Mouse (Mus musculus): ENCODE measurements around the gene Olfr1312. TPM values are rescaled to one million over a fixed set of nuclear protein-coding genes. Genes with fewer than 3 reads are reported as not detected.
"Not testable (repeated sequence)": the region's sequence is repeated elsewhere in the genome, so short reads cannot be mapped to it uniquely, and the experiment has no call there.

Olfr1312 gene
- not detected for total RNA-seq (2021)

DNA sequence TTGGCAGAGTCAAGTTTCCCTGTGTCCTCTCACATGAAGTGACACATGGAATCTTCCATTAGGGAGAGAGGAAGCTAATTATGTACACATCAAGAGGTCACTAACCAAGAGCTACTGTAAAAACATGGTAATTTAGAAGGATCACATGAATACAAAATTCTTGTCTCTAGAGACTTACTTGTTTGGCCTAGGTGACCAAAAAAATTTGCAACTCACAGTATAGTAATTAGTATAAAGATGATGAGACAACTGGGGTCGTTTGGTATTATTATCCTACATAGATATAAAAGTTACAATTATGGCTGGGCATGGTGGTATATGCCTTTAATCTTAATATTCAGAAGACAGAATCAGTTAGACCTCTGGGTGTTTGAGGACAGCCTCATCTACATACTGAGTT lies at the start of gene Olfr1312:
Gene Olfr1312 (minus strand): TSS at position 101 of the 400 bp plus-strand sequence.
- DNase-seq (ENCODE audit: extremely low spot score in 1 of 2, low spot score in 1 of 2) = no peak

DNA sequence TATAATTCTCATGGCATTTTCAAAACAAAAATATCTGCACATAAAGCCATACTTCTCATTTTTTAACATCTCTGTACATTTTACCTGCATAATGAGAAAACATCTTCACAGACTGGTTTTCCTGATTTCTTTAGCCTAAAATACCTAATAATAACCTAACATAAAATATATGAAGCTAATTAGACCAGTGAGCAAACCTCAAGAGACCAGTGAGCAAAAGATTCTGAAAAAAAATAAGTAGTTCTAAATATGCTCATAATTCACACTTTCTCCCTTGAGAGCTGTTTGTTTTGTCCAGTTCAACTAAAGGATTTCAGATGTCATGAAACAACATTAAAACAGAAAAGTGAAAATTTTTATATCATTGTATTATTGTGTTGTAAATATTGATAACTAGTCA lies 46.6 kb upstream of the Olfr1312 start, which contains the start of gene Olfr1314:
Gene Olfr1314 (minus strand): TSS at position 101 of the 400 bp plus-strand sequence.
- no peak for DNase-seq (ENCODE audit: extremely low spot score in 1 of 2, low spot score in 1 of 2)

DNA sequence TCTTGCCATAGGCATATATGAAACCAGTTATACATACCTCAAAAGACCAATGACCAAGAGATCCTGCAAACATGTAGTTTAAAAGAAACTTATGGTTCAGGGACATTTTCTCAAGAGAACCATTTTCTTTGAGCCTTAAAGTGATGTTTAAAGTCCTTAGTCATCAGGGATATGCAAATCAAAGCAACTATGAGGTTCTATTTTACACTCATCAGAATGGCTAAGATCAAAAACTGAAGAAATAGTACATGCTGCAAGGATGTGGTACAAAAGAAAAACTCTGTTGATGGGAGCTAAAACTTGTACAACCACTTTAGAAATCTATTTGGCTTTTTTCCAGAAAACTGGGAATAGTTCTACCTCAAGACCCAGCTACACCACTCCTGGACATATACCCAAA lies 27.7 kb upstream of the Olfr1312 start, which contains the start of gene Olfr1313:
Gene Olfr1313 (minus strand): TSS at position 101 of the 400 bp plus-strand sequence.
- no peak for DNase-seq (ENCODE audit: extremely low spot score in 1 of 2, low spot score in 1 of 2)

DNA sequence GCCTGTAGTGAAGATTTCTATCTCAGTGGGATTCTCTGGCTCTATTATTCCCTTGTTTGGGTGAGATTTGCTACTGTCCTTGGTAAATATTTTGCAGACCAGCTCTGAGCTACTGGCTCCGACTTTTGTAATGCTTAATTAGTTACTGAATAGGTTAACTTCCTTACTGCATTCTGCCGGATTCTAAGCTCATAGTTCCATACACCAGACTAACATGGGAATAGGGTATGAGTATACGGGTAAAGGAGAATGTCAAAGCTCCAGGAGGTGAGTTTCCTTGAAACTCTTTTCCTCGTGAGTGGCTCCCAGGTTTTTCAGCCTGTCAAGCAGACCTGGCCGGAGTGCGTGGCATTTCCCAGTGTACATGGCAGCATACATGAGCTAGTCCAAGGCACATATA lies 23.1 kb downstream of the Olfr1312 start:
- DNase-seq (ENCODE audit: extremely low spot score in 1 of 2, low spot score in 1 of 2) = not testable (repeated sequence)

DNA sequence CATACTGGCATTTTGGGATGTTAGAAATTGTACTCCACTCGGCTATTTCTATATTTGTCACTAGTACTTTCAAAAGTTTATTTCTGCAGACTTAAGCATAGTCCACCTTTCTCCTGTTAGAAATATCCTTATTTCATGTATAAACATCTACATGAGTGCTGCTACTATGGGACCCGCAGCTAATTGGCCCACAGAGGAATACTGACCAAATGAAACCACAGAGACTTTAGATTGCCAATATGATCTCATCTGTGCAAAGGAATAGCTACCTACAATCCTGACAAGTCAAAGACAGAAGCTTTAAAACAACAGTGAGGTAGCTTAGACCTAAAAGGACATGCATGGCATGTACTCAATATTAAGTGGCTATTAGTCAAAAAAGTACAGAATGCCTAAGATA lies 25.7 kb downstream of the Olfr1312 start, which contains the start of gene Olfr1311:
Gene Olfr1311 (minus strand): TSS at position 101 of the 400 bp plus-strand sequence.
- DNase-seq (ENCODE audit: extremely low spot score in 1 of 2, low spot score in 1 of 2) = no peak

DNA sequence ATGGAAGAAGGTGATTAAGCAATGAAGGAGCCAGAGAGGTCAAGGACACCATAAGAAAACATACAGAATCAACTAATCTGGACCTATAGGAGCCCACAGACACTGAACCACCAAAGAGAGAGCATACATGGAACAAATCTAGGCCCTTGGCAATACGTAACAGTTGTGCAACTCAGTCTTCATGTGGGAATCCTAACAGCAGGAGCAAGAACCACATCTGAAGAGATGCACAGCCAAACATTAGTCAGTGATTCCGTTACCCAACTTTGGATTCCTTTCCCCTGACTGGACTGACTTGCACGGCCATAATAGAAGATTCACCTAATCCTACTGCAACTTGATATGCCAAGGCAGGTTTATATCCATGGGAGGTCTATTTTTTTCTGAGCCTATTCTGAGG lies 35.1 kb downstream of the Olfr1312 start:
- no peak for DNase-seq (ENCODE audit: extremely low spot score in 1 of 2, low spot score in 1 of 2)

DNA sequence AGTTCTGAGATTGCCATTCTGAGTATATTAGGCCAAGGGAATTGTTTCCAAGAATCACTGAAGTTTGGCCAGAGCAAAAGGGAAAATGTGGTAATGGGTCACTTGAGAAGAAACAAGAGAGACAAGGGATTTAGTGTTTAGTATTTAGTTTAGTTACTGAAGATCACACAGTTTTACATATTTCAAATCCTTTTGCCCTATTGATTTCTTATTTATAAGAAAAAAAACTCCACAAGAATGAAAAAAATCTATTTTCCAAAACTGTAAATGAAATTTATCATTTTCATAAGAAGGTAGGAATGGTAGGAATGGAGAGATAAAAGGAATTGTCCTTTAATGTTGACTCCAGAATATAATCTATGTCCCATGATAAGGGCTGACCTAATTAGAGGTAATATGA lies 37.4 kb downstream of the Olfr1312 start, which contains the start of gene Olfr1310:
Gene Olfr1310 (minus strand): TSS at position 101 of the 400 bp plus-strand sequence.
- DNase-seq (ENCODE audit: extremely low spot score in 1 of 2, low spot score in 1 of 2) = no peak

DNA sequence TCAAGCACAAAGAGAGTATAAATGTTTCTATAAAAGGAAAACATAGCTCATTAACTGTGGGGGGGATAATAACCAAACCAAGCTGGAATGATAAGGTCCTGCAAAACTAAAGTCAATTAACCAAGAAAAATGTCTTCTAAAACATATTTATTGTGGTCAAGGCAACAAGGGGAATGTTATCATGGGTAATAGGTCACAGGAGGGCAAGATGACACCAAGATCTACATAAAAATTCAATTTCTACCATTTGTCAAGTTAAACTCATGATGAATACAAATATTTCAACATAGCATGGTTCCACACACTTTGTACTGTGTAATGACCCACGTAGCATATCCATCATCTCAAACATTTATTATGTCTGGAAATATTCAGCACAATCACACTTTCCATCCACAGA lies 59.9 kb downstream of the Olfr1312 start, which contains the start of gene Olfr1309:
Gene Olfr1309 (minus strand): TSS at position 101 of the 400 bp plus-strand sequence.
- DNase-seq (ENCODE audit: extremely low spot score in 1 of 2, low spot score in 1 of 2) = no peak

Other genes with a start within 250 kb of the Olfr1312 start
- not detected for gene Olfr1303, start 229.9 kb downstream of the Olfr1312 start, total RNA-seq (2021)
- gene Olfr1305, start 173.1 kb downstream of the Olfr1312 start, total RNA-seq (2021) = not detected
- not detected for gene Olfr1306, start 134.0 kb downstream of the Olfr1312 start, total RNA-seq (2021)
- gene Olfr1307, start 100.8 kb downstream of the Olfr1312 start, total RNA-seq (2021) = under 1 TPM; 0.02 to 0.05 TPM
- gene Olfr1308, start 85.3 kb downstream of the Olfr1312 start, total RNA-seq (2021) = not detected
- gene Olfr1309, start 60.0 kb downstream of the Olfr1312 start, total RNA-seq (2021) = not detected
- gene Olfr1310, start 37.5 kb downstream of the Olfr1312 start, total RNA-seq (2021) = not detected
- gene Olfr1311, start 25.8 kb downstream of the Olfr1312 start, total RNA-seq (2021) = not detected
- not detected for gene Olfr1313, start 27.6 kb upstream of the Olfr1312 start, total RNA-seq (2021)
- not detected for gene Olfr1314, start 46.5 kb upstream of the Olfr1312 start, total RNA-seq (2021)
- gene Olfr1315-ps1, start 65.2 kb upstream of the Olfr1312 start, total RNA-seq (2021) = not detected
- not detected for gene Olfr1316, start 84.7 kb upstream of the Olfr1312 start, total RNA-seq (2021)
- gene Olfr1317, start 90.1 kb upstream of the Olfr1312 start, total RNA-seq (2021) = not detected
- not detected for gene Olfr1318, start 104.0 kb upstream of the Olfr1312 start, total RNA-seq (2021)
- gene Lpcat4, start 189.2 kb upstream of the Olfr1312 start, total RNA-seq (2021) = 10 to 100 TPM; 78.7 to 95.6 TPM
- gene Nutm1, start 209.1 kb upstream of the Olfr1312 start, total RNA-seq (2021) = not detected
- 10 to 100 TPM; 53.6 to 59.6 TPM for gene Nop10, start 211.7 kb upstream of the Olfr1312 start, total RNA-seq (2021)
- gene Slc12a6, start 215.6 kb upstream of the Olfr1312 start, total RNA-seq (2021) = 100 to 1,000 TPM in 1 of 2 experiments, 10 to 100 TPM in 1; 94.4 to 109 TPM
- gene Gm21985, start 216.1 kb upstream of the Olfr1312 start, total RNA-seq (2021) = 1 to 10 TPM in 1 of 2 experiments, under 1 TPM in 1; 0.54 to 5.3 TPM

Measured in layer of hippocampus, postnatal 25 days (tissue).